Mouse (Mus musculus): ENCODE measurements at regions not wholly inside any gene's neighbourhood (a gene's known extent, or its start where the extent isn't known, plus 50 kb on each side); places are given as distances from the start of the nearest gene placed in this dataset.

DNA sequence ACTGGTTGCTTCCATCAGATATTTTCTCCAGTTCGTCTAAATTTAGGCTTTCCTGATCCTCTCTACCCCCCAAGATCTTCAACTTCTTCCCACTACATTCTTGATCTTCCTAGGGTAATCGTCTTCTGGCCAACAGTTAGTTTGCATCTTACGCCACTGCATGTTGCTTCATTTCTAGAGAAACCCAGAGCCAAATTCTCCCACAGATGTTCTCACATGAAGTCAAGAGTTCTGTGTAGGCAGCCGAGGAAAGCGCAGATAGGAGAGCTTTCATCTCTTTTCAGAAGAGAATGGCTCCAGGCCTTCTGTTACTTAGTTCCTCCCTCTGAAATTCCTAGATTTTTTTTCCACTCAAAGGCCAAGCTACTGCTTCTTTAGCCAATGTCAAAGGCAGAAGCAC, 179.9 kb downstream of the Fgf10 start:
- no peak for DNase-seq (ENCODE audit: low read depth)

DNA sequence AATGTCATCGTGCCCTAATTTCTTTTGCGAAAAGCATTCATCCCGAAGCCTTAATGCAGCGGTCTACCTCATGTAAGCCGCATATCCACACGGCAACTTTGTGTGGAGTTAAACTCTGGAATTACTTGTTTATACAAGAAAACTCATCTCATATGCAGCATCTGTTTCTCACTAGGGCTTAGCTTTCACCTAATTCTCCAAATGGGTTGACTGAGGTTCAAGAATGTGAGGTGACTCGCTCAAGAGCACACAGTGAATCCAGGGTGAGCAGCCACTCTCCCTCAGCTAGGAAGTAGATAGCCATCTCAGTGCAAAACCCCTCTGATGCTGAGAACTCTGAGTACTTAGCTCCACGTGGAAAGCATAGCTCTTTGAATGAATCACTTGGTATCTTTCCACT, 181.1 kb downstream of the Fgf10 start:
- no peak for DNase-seq (ENCODE audit: low read depth)

DNA sequence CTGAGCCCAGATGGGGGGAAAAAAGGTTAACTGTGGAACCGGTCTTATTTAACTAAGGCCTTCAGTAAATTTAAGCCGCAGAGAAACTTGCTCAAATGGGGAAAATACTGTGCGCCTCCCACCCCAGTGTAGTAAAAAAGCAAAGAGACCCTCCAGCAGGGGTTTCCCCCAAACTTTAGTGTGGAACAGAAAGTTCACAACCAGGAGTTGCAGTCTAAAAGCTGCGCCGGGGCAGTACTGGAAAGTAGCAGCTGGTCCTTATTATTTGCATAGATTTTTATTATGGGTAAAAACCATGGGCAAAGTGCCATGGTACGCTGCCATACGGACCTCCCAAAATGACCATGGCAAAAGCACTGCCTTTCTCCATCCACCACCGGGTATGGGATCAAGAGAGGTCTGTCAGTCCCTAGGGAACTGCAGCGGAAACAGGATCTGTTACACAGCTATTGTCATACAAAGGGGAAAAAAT, 216.8 kb downstream of the Fgf10 start:
- no peak for DNase-seq (ENCODE audit: low read depth)

DNA sequence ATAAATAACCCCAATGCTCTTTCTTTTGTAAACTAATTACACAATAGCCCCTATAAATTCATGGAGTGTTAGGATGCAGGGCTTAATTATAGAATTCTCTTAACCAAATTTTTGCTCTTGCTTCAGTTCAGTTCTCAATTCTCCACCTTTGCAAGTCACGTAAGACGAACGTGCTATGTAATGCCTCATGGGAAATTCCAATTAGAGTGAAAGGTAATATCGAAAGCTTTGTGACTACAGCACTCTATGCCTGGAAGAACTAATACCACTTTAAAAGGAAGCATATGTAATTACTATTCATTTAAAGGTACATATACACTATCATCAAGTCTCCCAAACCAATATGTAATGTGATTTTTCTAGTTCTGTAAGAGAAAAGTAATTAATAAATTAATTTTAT, 225.5 kb downstream of the Fgf10 start:
- DNase-seq (ENCODE audit: low read depth): no peak

- no peak for DNase-seq (ENCODE audit: low read depth)
Measured at GRCm38 (mm10) chr13:118901950-118902349, 232.4 kb downstream of the Fgf10 start.

GRCm38 (mm10) chr13:118910351-118910750, 240.8 kb downstream of the Fgf10 start:
- DNase-seq (ENCODE audit: low read depth): no peak

GRCm38 (mm10) chr13:118940786-118941185, 271.2 kb downstream of the Fgf10 start:
- no peak for DNase-seq (ENCODE audit: low read depth)

GRCm38 (mm10) chr13:118966120-118966676, 296.6 kb downstream of the Fgf10 start:
- DNase-seq (ENCODE audit: low read depth): no peak

GRCm38 (mm10) chr13:118967707-118968106, 298.1 kb downstream of the Fgf10 start:
- DNase-seq (ENCODE audit: low read depth): no peak

GRCm38 (mm10) chr13:118975008-118975407, 305.4 kb downstream of the Fgf10 start:
- DNase-seq (ENCODE audit: low read depth): no peak

DNA sequence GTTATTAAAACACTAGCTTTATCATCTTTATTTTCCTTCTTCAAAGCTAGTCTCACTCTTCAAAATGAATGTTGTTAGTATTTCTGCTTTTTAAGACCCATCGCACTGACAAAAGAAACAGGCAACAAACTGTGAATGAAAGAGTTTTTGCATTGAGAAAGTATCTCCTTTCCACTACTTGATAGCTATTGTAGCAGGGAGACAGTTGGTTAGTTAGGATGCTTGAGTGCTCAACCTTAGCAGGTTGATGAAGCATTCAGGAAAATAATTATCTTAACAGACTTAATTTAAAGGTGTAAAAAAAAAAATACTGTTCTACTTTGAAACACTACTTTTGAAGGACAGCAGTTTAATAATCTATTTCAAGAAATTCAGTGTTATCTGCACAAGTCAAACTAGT, 305.9 kb downstream of the Fgf10 start:
- DNase-seq (ENCODE audit: low read depth): no peak

- no peak for DNase-seq (ENCODE audit: low read depth)
Measured at GRCm38 (mm10) chr13:118979505-118979904, 309.9 kb downstream of the Fgf10 start.

- DNase-seq (ENCODE audit: low read depth): no peak
Measured at GRCm38 (mm10) chr13:118981196-118981810, 311.7 kb downstream of the Fgf10 start.

DNA sequence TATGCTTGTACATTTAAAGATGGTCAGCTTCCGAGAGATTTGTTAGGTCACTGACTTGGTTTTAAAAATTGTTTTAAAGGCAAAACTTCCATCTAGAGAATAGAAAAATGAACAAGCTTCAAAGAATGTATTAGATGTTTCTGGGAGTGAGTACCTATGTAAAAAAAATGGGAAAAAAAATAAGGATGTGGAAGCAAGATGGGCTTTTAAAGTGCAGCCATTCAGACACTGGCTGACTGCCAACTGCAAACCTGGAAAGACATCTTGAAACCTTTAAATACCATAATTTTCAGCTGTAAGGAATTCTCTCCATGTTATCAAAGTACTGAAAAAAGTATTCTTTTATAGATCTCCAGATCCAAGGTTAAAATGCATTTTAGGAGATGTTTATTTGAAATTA, 315.7 kb downstream of the Fgf10 start:
- DNase-seq (ENCODE audit: low read depth): no peak

- DNase-seq (ENCODE audit: low read depth): no peak
Measured at GRCm38 (mm10) chr13:119025305-119025975, 355.8 kb downstream of the Fgf10 start.

- no peak for DNase-seq (ENCODE audit: low read depth)
Measured at GRCm38 (mm10) chr13:119039616-119040015, 370.0 kb downstream of the Fgf10 start.

GRCm38 (mm10) chr13:119045112-119045511, 375.5 kb downstream of the Fgf10 start:
- DNase-seq (ENCODE audit: low read depth): no peak

GRCm38 (mm10) chr13:119068745-119069580, 359.4 kb upstream of the Paip1 start:
- DNase-seq (ENCODE audit: low read depth): no peak

DNA sequence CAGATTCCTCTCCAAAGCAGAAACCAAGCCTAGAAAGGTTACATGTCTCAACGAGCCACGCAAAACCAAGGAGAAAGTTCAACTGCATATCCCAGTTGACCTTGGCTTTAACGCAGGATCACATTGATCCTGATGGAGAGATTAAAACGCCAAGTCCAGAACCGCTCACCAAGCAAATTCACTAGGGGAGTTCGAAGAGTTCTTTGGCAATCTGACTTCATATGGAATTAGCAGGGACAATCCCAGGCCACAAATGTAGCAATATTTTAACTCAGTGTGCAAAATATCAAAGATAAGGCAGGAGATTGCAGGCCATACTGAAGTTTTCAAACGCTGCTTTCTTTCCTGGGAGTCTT, 358.8 kb upstream of the Paip1 start:
- no peak for DNase-seq (ENCODE audit: low read depth)

- DNase-seq (ENCODE audit: low read depth): no peak
Measured at GRCm38 (mm10) chr13:119079243-119079642, 349.2 kb upstream of the Paip1 start.

DNA sequence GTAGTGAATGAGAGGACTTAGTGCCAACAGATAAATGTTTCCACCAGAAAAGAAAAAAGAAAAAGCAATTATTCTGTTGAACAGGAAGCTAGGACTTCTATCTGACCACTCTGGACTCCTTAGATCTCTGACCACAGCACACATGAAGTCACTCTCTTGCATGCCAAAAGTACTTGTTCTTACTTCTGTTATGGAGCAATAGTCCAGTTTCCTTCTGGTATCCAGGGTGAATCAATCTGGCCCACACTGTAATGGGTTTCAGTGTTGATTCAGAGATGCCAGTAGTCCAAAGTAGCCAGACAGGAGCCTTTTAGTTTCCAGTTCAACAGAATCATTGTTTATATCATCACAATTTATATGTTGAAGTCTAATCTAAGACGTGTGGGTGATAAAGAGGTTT, 346.7 kb upstream of the Paip1 start:
- DNase-seq (ENCODE audit: low read depth): no peak

DNA sequence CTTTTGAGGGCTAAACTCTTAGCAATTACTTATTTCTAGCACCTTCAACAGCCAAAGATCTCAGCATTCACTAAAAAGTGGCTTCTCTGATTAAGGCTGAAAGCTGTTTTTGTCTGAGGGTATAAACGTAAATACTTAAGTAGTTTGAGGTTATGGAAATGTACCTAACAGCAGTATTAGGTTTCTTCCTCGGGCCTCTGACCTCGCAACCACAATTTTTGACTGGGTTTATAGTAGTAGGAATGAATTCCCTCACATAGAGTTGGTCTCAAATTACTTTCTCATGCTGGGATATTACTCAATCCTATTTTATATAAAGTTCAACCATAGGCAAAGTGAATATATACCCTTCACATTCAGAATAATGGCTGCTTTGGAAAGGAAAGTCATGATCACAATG, 310.5 kb upstream of the Paip1 start:
- no peak for DNase-seq (ENCODE audit: low read depth)

- no peak for DNase-seq (ENCODE audit: low read depth)
Measured at GRCm38 (mm10) chr13:119118382-119118781, 310.0 kb upstream of the Paip1 start.
